ENCODE assay signal across 8 mouse cellular contexts in the genomic region with DNA sequence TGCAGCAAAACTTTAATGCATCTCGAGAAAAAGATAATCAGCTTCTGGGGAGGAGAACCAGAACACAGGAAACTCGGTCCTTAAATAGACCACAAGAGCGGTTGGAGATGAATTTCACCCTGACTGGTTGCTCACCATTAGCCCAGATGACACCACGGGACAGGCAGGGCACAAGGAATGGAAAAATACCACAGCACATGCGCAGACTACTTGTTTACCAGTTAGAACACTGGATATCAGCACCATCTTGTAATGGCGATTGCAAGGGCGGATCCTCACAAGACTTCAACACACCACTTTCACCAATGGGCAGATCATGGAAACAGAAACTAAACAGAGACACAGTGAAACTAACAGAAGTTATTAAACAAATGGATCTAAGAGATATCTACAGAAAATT.
A peak's percentile ranks its signal among the peaks of the same experiment; 100 is the strongest.
DNase-seq lines count a peak whose midpoint lies in the region; ATAC-seq and TF ChIP-seq lines count a peak whose summit lies in the region.
"Not testable (repeated sequence)": the region's sequence is repeated elsewhere in the genome, so short reads cannot be mapped to it uniquely, and the experiment has no call there.

No protein-coding gene starts in this region.

- peak; percentile 52 for ATAC-seq in CD4-positive, CD25-positive, alpha-beta regulatory T cell, adult 4 months
- ATAC-seq in heart, postnatal 0 days (ENCODE audit: insufficient read depth, low read depth); liver, embryonic 12.5 days; lung, postnatal 0 days: not testable (repeated sequence)

- H3K36me3 ChIP-seq in heart, postnatal 0 days (replicated peaks; ENCODE audit: control insufficient read depth, insufficient read depth, low read length); liver, embryonic 12.5 days; lung, postnatal 0 days (ENCODE audit: insufficient read depth, low read length); spleen, adult 2 months (ENCODE audit: control insufficient read depth, insufficient read depth, low read length): not testable (repeated sequence)

- H3K9me3 ChIP-seq in heart, postnatal 0 days (replicated peaks; ENCODE audit: control insufficient read depth, low read length); liver, embryonic 12.5 days (replicated peaks); lung, postnatal 0 days (ENCODE audit: low read length): not testable (repeated sequence)

- peak; percentile 19 for DNase-seq in adrenal gland, adult 8-10 months
- not testable (repeated sequence) for DNase-seq in gastrocnemius, adult 2 months; heart, postnatal 0 days (ENCODE audit: low spot score); lung, postnatal 0 days (ENCODE audit: low spot score)
- DNase-seq in spleen, adult 2 months (ENCODE audit: low read depth in 1 of 2, low spot score in 2 of 2): peak in 1 of 2 experiments; percentile 8
- DNase-seq in thymus, postnatal 4 days: peak; percentile 15

- peak overlapping the region; percentile 63; the same call in 1 of the 2 replicates for H3K9ac ChIP-seq in heart, postnatal 0 days (replicated peaks; ENCODE audit: low read depth, low read length)
- H3K9ac ChIP-seq in liver, embryonic 12.5 days: peak overlapping the region; percentile 59
- not testable (repeated sequence) for H3K9ac ChIP-seq in lung, postnatal 0 days (replicated peaks; ENCODE audit: low read depth)

- not testable (repeated sequence) for TF ChIP-seq EP300 in heart, postnatal 0 days (IDR thresholded peaks at IDR 0.05; ENCODE audit: low read depth); lung, postnatal 0 days (IDR thresholded peaks at IDR 0.05)

- H3K4me1 ChIP-seq in heart, postnatal 0 days (ENCODE audit: control insufficient read depth, insufficient read depth); liver, embryonic 12.5 days; lung, postnatal 0 days (ENCODE audit: insufficient read depth, low read depth, low read length); spleen, adult 2 months (ENCODE audit: control insufficient read depth, insufficient read depth, insufficient read length): not testable (repeated sequence)

- not testable (repeated sequence) for TF ChIP-seq CTCF in gastrocnemius, adult 2 months (IDR thresholded peaks at IDR 0.05); heart, postnatal 0 days (IDR thresholded peaks at IDR 0.05; ENCODE audit: low read depth); lung, postnatal 0 days (IDR thresholded peaks at IDR 0.05); spleen, adult 2 months (IDR thresholded peaks at IDR 0.05; ENCODE audit: extremely low read depth, insufficient read depth, insufficient read length, insufficient replicate concordance)

- H3K27ac ChIP-seq in gastrocnemius, adult 2 months: peak overlapping the region; percentile 71
- H3K27ac ChIP-seq in heart, postnatal 0 days (ENCODE audit: low read depth): peak overlapping the region; percentile 79
- peak overlapping the region; percentile 51; the same call in 1 of the 2 replicates for H3K27ac ChIP-seq in liver, embryonic 12.5 days
- H3K27ac ChIP-seq in lung, postnatal 0 days (ENCODE audit: low read length): 0 out of 2 replicates have a peak overlapping the region, but pooled peaks have one; percentile 54
- peak overlapping the region; percentile 47; the same call in 1 of the 2 replicates for H3K27ac ChIP-seq in spleen, adult 2 months (ENCODE audit: insufficient read depth, low read length)

- TF ChIP-seq POLR2A in spleen, adult 2 months (IDR thresholded peaks at IDR 0.05; ENCODE audit: low read depth, low read length): not testable (repeated sequence)

- H3K4me3 ChIP-seq in gastrocnemius, adult 2 months: peak overlapping the region; percentile 60
- peak overlapping the region; percentile 52 for H3K4me3 ChIP-seq in heart, postnatal 0 days (ENCODE audit: low read depth, low read length)
- peak overlapping the region; percentile 66 for H3K4me3 ChIP-seq in liver, embryonic 12.5 days
- H3K4me3 ChIP-seq in lung, postnatal 0 days (ENCODE audit: low read depth, low read length): peak overlapping the region; percentile 38; the same call in 1 of the 2 replicates
- H3K4me3 ChIP-seq in spleen, adult 2 months (ENCODE audit: extremely low read depth, insufficient read depth, insufficient read length): peak overlapping the region; percentile 12

- intact Hi-C loops in gastrocnemius, adult 2 months (cut with DNase I): not testable (repeated sequence)

- WGBS in heart, postnatal 0 days: 67% methylated on average over 7 of the region's 7 CpGs
- WGBS in liver, embryonic 12.5 days (ENCODE audit: insufficient replicate concordance): 57% methylated on average over 7 of the region's 7 CpGs
- 81% methylated on average over 7 of the region's 7 CpGs for WGBS in lung, postnatal 0 days
- WGBS in spleen, adult 2 months: 38% methylated on average over 7 of the region's 7 CpGs

- H3K27me3 ChIP-seq in heart, postnatal 0 days (ENCODE audit: control insufficient read depth, insufficient read depth, low read length); liver, embryonic 12.5 days (replicated peaks); lung, postnatal 0 days (replicated peaks; ENCODE audit: insufficient read depth, low read length); spleen, adult 2 months (ENCODE audit: control insufficient read depth, insufficient read depth, low read length): not testable (repeated sequence)

- H3K4me2 ChIP-seq in heart, postnatal 0 days (ENCODE audit: low read depth, low read length): peak overlapping the region; percentile 51
- peak overlapping the region; percentile 68 for H3K4me2 ChIP-seq in liver, embryonic 12.5 days
- peak overlapping the region; percentile 49 for H3K4me2 ChIP-seq in lung, postnatal 0 days (replicated peaks; ENCODE audit: low read depth, low read length)

Comparison
In these comparisons a context has a peak if more than half of its experiments do, and no peak if none do; other contexts are left out.
1. H3K4me3 ChIP-seq: peak in every context shown above with its lines; median percentile 66 in liver, embryonic 12.5 days; 60 in gastrocnemius, adult 2 months; 52 in heart, postnatal 0 days; 38 in lung, postnatal 0 days; 12 in spleen, adult 2 months.